Mouse (Mus musculus) olfactory bulb, adult 2 months (tissue): ENCODE data around the gene Amn1.

ENCODE experiments used
- CTCF ChIP-seq: fragments of 200-500 bp; IDR thresholded peaks from 2 replicates; pipeline ENCODE4 v1.5.1; 2012; ENCODE audit warnings: low read depth, mild to moderate bottlenecking, low read length, moderate library complexity; ENCODE audit not compliant: insufficient read depth
- POLR2A ChIP-seq: fragments of 200-500 bp; IDR thresholded peaks from 2 replicates; pipeline ENCODE4 v1.6.1; 2012; ENCODE audit warnings: mild to moderate bottlenecking, low read depth, low read length, moderate library complexity; ENCODE audit not compliant: insufficient read depth

DNA sequence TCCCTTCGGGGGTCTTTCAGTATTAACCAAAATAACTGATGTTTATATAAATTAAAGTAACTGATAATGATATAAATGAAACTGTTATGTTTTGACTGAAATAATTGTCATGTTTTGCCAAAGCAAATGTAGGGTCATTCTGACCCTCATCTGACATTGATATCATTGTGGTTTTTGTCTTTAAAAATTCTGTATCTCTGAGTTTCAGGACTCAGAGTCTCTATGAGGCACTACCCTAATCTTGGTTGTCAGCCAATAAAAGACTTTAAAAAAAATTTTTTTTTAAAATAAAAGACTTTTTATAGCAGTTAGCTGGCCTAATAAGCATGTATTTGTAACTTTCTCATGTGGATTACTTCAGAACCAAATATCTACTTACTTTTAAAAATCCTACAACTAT lies 20.8 kb downstream of the Amn1 start:
- no peak for TF ChIP-seq CTCF
- TF ChIP-seq POLR2A: no peak
